Comparison of ENCODE assay signal across 21 mouse cellular contexts in genomic region chr13:34759202-34759601, GRCm38 (mm10). TPM values are rescaled to one million over a fixed set of nuclear protein-coding genes. Genes with fewer than 3 reads are reported as not detected.
"Had no signal": no experiment of that assay in that cellular context is flagged by ENCODE, and none has a peak within 500 bp of the region (broad histone marks: within the 10 kb centered on the region; RNA-seq: fewer than 3 reads in every experiment).

No protein-coding gene starts in this region.

- H3K9me3 ChIP-seq: midbrain, embryonic 10.5 days; midbrain, embryonic 12.5 days; neural tube, embryonic 12.5 days; stomach, embryonic 15.5 days had no signal

- ATAC-seq: midbrain, embryonic 16.5 days had no signal

- H3K9ac ChIP-seq: liver, embryonic 14.5 days; lung, embryonic 14.5 days; midbrain, embryonic 12.5 days; neural tube, embryonic 12.5 days; stomach, embryonic 15.5 days had no signal

- H3K4me3 ChIP-seq: midbrain, embryonic 10.5 days; midbrain, embryonic 12.5 days; neural tube, embryonic 12.5 days; stomach, embryonic 15.5 days had no signal

- H3K27ac ChIP-seq: liver, embryonic 14.5 days; midbrain, embryonic 12.5 days; neural tube, embryonic 12.5 days; stomach, embryonic 15.5 days; stomach, postnatal 0 days had no signal

- H3K4me1 ChIP-seq: neural tube, embryonic 12.5 days had no signal

- H3K36me3 ChIP-seq: midbrain, embryonic 10.5 days; midbrain, embryonic 12.5 days; neural tube, embryonic 12.5 days; stomach, embryonic 15.5 days had no signal

- DNase-seq: lung, adult 18-20 months; lung, embryonic 14.5 days; lung, postnatal 10 days; lung, postnatal 4 days; midbrain, embryonic 14.5 days; right cerebral cortex, postnatal 14 days; thymus, adult 2 months; thymus, postnatal 25 days; thymus, postnatal 4 days had no signal

- H3K27me3 ChIP-seq: neural tube, embryonic 12.5 days; stomach, embryonic 15.5 days had no signal

RNA-seq across cellular contexts. Expression of gene Fam50b, which starts 24.6 kb away (rescaled TPM):
- total RNA-seq: megakaryocyte-erythroid progenitor cell, adult 5-6 weeks; neutrophil, adult 5-6 weeks had no signal
- polyA plus RNA-seq: lung, embryonic 14.5 days; lung, embryonic 16.5 days; midbrain, embryonic 10.5 days; midbrain, embryonic 12.5 days; midbrain, embryonic 14.5 days; neural tube, embryonic 12.5 days; neural tube, embryonic 14.5 days; spleen, adult 2 months; stomach, embryonic 15.5 days; thymus, adult 2 months had no signal
